Mouse (Mus musculus): ENCODE measurements around the gene Plin2.

Gene Plin2

GRCm38 (mm10) chr4:86669780-86670201 is at the start of gene Plin2:
Gene Plin2 (minus strand): TSS chr4:86670060.
- DNase-seq, result peak; percentile 42 to 44

GRCm38 (mm10) chr4:86718878-86719577 is 49.2 kb upstream of the Plin2 start:
- DNase-seq, result no peak

- DNase-seq, result no peak
Observed at GRCm38 (mm10) chr4:86717176-86717575, 47.3 kb upstream of the Plin2 start.

GRCm38 (mm10) chr4:86715341-86715740 is 45.5 kb upstream of the Plin2 start:
- DNase-seq, result no peak

- DNase-seq, result no peak
Observed at GRCm38 (mm10) chr4:86713518-86713917, 43.7 kb upstream of the Plin2 start.

- no peak for DNase-seq
Observed at GRCm38 (mm10) chr4:86712751-86713195, 42.9 kb upstream of the Plin2 start.

- no peak for DNase-seq
Observed at GRCm38 (mm10) chr4:86710666-86711215, 40.9 kb upstream of the Plin2 start.

- no peak for DNase-seq
Observed at GRCm38 (mm10) chr4:86710034-86710650, 40.3 kb upstream of the Plin2 start.

GRCm38 (mm10) chr4:86708801-86709200 is 38.9 kb upstream of the Plin2 start:
- no peak for DNase-seq

- no peak for DNase-seq
Observed at GRCm38 (mm10) chr4:86699161-86699865, 29.5 kb upstream of the Plin2 start.

GRCm38 (mm10) chr4:86696890-86697289 is 27.0 kb upstream of the Plin2 start:
- peak; percentile 35 to 36 for DNase-seq

- peak; percentile 9 to 11 for DNase-seq
Observed at GRCm38 (mm10) chr4:86695081-86695480, 25.2 kb upstream of the Plin2 start.

GRCm38 (mm10) chr4:86692931-86693330 is 23.1 kb upstream of the Plin2 start:
- no peak for DNase-seq

GRCm38 (mm10) chr4:86691290-86691689 is 21.4 kb upstream of the Plin2 start:
- DNase-seq, result no peak

- no peak for DNase-seq
Observed at GRCm38 (mm10) chr4:86690768-86691167, 20.9 kb upstream of the Plin2 start.

- DNase-seq, result no peak
Observed at GRCm38 (mm10) chr4:86690194-86690593, 20.3 kb upstream of the Plin2 start.

- DNase-seq, result no peak
Observed at GRCm38 (mm10) chr4:86689056-86689735, 19.3 kb upstream of the Plin2 start.

- no peak for DNase-seq
Observed at GRCm38 (mm10) chr4:86686564-86686963, 16.7 kb upstream of the Plin2 start.

- no peak for DNase-seq
Observed at GRCm38 (mm10) chr4:86686009-86686366, 16.1 kb upstream of the Plin2 start.

- DNase-seq, result no peak
Observed at GRCm38 (mm10) chr4:86685231-86686008, 15.6 kb upstream of the Plin2 start.

- no peak for DNase-seq
Observed at GRCm38 (mm10) chr4:86684806-86685205, 14.9 kb upstream of the Plin2 start.

GRCm38 (mm10) chr4:86683746-86684145 is 13.9 kb upstream of the Plin2 start:
- no peak for DNase-seq

Measured in B cell, adult 2 months (primary cell).